Mouse (Mus musculus) B cell, adult 62 days (primary cell): ENCODE results near the gene Rnaset2a. TPM values are rescaled to one million over a fixed set of nuclear protein-coding genes. Genes with fewer than 3 reads are reported as not detected.

Source experiments
- total RNA-seq: library from RNA; stranded (reverse); gene quantifications from 4 replicates; pipeline ENCODE4 v1.2.4, GENCODE M21; 2023

The Rnaset2a gene
- total RNA-seq, result 22.8 to 29.0 TPM (median 24.0 TPM) in 4 replicates

DNA sequence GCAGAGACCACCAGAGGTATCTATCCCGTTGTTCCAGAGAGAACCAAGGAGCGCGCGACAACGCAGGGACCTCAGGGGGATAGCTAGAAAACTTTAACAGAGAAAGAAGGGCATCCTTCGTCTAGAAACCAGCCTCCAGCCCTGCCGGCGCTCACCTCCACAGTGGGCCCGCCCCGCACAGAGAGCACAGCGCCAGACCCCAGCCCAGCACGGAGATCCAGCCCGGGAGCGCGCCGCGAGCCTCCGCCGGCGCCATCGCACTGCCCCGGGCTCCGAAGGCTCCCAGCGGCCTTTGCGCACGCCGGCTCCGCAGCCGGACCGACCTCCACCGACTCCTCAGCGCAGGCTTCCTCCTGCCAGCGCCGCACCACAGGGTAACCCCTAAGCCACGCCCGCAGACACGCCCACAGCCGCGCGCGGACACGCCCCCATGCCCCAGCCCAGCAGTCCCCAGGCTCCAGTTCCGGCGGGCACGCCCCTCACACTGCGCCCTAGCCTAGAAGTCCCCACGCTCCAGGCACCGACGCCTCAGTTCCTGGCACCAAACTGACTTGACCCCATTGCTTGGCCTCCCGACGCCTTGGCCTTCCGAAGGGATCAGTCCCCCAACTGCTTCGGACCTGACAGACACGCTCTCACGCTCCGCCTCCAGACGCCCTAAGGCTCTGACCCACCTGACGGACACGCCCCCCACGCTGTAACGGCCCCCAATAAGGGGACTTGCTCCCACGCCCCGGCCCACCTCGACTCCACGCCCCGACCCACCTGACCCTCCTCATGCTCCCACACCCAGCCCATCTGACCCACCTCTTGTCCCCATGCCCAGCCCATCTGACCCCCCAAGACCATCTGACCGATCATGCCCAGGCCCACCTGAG lies at the start of gene Rnaset2a, which contains the start of gene Gm49673:
TSS of gene Rnaset2a (minus strand) at position 659 of the 878 bp plus-strand sequence.
TSS of gene Gm49673 (minus strand) at position 350 of the 878 bp plus-strand sequence.

DNA sequence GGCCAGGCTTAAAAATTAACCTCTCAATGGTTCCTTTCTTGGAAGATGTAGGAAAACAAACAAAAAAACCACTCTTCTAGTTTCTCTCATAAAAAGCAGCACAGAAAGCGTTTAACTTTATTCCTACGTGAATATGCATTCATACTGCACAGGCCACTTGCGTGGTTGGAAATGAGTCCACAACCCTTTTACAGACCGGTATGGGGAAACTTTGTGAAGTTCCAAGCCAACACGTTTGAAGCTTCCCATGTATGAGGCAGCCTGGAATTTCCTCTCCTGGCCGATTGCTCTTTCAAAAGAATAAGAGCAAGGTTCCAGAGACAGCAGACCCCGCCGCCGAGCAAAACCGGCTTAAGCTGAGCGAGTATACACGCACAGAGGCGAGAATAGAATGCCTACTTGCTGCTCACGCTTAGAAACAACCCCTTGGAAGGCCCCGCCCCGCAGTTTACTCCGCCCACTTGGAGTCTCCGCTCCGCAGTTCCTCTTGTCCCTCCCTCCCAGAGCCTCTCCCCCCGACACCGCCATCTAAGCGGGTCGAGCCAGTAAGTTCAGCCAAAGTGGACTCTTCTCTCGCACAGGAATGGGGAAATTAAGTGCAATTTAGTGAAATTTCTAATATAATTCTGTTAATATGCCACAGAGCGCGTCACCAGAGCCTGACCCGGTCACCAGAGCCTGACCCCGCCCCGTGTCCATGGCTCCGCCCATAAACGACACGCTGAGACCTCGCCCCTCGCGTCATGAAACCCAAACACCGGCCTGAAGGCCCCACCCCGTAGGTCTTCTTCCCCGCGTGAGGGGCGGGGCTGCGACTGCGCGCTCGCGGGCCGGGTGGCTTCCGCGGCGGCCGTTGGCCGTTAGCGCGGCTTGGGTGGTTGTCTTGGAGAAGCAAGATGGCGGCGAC lies 17.1 kb upstream of the Rnaset2a start, which contains the start of gene Fgfr1op:
TSS of gene Fgfr1op (plus strand) at position 801 of the 907 bp plus-strand sequence.

Other genes with a start within 250 kb of the Rnaset2a start
- gene Tagap, start 222.1 kb downstream of the Rnaset2a start, total RNA-seq, result 166 to 198 TPM (median 189 TPM) in 4 replicates
- 6.4 to 15.0 TPM (median 9.3 TPM) in 4 replicates for gene Rsph3a, start 202.5 kb downstream of the Rnaset2a start, total RNA-seq
- gene Gm49673, start 309 bp downstream of the Rnaset2a start, total RNA-seq, result 0.30 to 0.98 TPM (median 0.72 TPM) in 3 of 4 replicates, not detected in the other
- gene Fgfr1op, start 17.4 kb upstream of the Rnaset2a start, total RNA-seq, result 57.7 to 62.7 TPM (median 59.6 TPM) in 4 replicates
- 60.8 to 69.2 TPM (median 64.8 TPM) in 4 replicates for gene Ccr6, start 87.9 kb upstream of the Rnaset2a start, total RNA-seq
- gene Mpc1, start 134.8 kb upstream of the Rnaset2a start, total RNA-seq, result 47.2 to 55.8 TPM (median 52.2 TPM) in 4 replicates
- gene Sft2d1, start 163.0 kb upstream of the Rnaset2a start, total RNA-seq, result 172 to 183 TPM (median 177 TPM) in 4 replicates
- gene Prr18, start 189.4 kb upstream of the Rnaset2a start, total RNA-seq, result 0.61 to 3.2 TPM (median 0.82 TPM) in 4 replicates
- not detected in 4 replicates for gene T2, start 207.9 kb upstream of the Rnaset2a start, total RNA-seq